Mouse (Mus musculus): ENCODE results near the gene C730034F03Rik. TPM values are rescaled to one million over a fixed set of nuclear protein-coding genes. Genes with fewer than 3 reads are reported as not detected.

Gene C730034F03Rik
- polyA plus RNA-seq, 1 experiment, result 2.5 TPM

DNA sequence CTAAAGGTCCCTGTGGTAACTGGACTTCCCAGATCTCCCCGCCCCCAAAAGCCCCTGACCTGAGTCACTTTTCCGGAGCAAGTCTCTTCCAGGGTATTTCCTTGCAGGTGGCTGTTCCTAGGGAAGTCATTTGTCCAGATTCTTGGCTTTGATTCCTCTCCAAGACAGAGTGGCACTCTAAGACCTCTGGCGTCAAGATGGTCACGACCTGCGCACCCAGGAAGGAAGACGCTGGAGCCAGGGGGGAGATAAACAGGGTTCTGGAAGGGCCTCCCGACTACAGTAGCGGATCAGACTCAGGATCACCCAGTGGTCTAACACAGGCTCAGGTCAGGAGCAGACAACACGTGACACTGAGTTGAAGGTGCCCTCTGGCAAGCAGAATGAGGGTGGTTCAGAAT lies 47.7 kb downstream of the C730034F03Rik start, which contains the start of gene Arsa:
Gene Arsa, minus strand, starts transcription at position 335 of the 401 bp plus-strand sequence.
- DNase-seq (ENCODE audit: low read depth), result no peak
- TF ChIP-seq POLR2A (IDR thresholded peaks at IDR 0.05; ENCODE audit: borderline replicate concordance, extremely low read depth, insufficient read depth, insufficient read length, poor library complexity, severe bottlenecking), result no peak
- TF ChIP-seq CTCF (IDR thresholded peaks at IDR 0.05; ENCODE audit: borderline replicate concordance, extremely low read depth, insufficient read depth, insufficient read length), result no peak

GRCm38 (mm10) chr15:89477806-89478205 lies 48.4 kb downstream of the C730034F03Rik start:
- no peak for TF ChIP-seq POLR2A (IDR thresholded peaks at IDR 0.05; ENCODE audit: borderline replicate concordance, extremely low read depth, insufficient read depth, insufficient read length, poor library complexity, severe bottlenecking)
- no peak for TF ChIP-seq CTCF (IDR thresholded peaks at IDR 0.05; ENCODE audit: borderline replicate concordance, extremely low read depth, insufficient read depth, insufficient read length)
- DNase-seq (ENCODE audit: low read depth), result no peak

GRCm38 (mm10) chr15:89478622-89479021 lies 49.2 kb downstream of the C730034F03Rik start:
- DNase-seq (ENCODE audit: low read depth), result no peak
- TF ChIP-seq CTCF (IDR thresholded peaks at IDR 0.05; ENCODE audit: borderline replicate concordance, extremely low read depth, insufficient read depth, insufficient read length), result no peak
- TF ChIP-seq POLR2A (IDR thresholded peaks at IDR 0.05; ENCODE audit: borderline replicate concordance, extremely low read depth, insufficient read depth, insufficient read length, poor library complexity, severe bottlenecking), result no peak

Other genes with a start within 250 kb of the C730034F03Rik start
- 194 and 213 TPM in 2 replicates for gene Plxnb2, start 248.8 kb upstream of the C730034F03Rik start, polyA plus RNA-seq (2012; rRNA removed)
- gene Dennd6b, start 233.1 kb upstream of the C730034F03Rik start, polyA plus RNA-seq (2012; rRNA removed), result 134 and 196 TPM in 2 replicates
- 129 and 168 TPM in 2 replicates for gene Ppp6r2, start 218.0 kb upstream of the C730034F03Rik start, polyA plus RNA-seq (2012; rRNA removed)
- gene Sbf1, start 114.3 kb upstream of the C730034F03Rik start, polyA plus RNA-seq (2012; rRNA removed), result 186 and 229 TPM in 2 replicates
- 0.11 TPM in 1 of 2 replicates, not detected in the other for gene Adm2, start 106.9 kb upstream of the C730034F03Rik start, polyA plus RNA-seq (2012; rRNA removed)
- gene Miox, start 95.2 kb upstream of the C730034F03Rik start, polyA plus RNA-seq (2012; rRNA removed), result not detected in 2 replicates
- 26.5 and 32.5 TPM in 2 replicates for gene Lmf2, start 73.9 kb upstream of the C730034F03Rik start, polyA plus RNA-seq (2012; rRNA removed)
- gene Ncaph2, start 73.9 kb upstream of the C730034F03Rik start, polyA plus RNA-seq (2012; rRNA removed), result 126 and 172 TPM in 2 replicates
- gene Sco2, start 55.7 kb upstream of the C730034F03Rik start, polyA plus RNA-seq (2012; rRNA removed), result 30.7 and 37.2 TPM in 2 replicates
- 3.8 and 4.6 TPM in 2 replicates for gene Tymp, start 52.5 kb upstream of the C730034F03Rik start, polyA plus RNA-seq (2012; rRNA removed)
- gene Odf3b, start 50.3 kb upstream of the C730034F03Rik start, polyA plus RNA-seq (2012; rRNA removed), result 2.4 and 3.2 TPM in 2 replicates
- 0.01 TPM in 1 of 2 replicates, not detected in the other for gene Klhdc7b, start 44.7 kb upstream of the C730034F03Rik start, polyA plus RNA-seq (2012; rRNA removed)
- not detected in 2 replicates for gene Syce3, start 19.1 kb upstream of the C730034F03Rik start, polyA plus RNA-seq (2012; rRNA removed)
- gene Cpt1b, start 3.7 kb upstream of the C730034F03Rik start, polyA plus RNA-seq (2012; rRNA removed), result 7.0 and 8.6 TPM in 2 replicates
- 0.34 and 1.3 TPM in 2 replicates for gene Gm44502, start 107 bp downstream of the C730034F03Rik start, polyA plus RNA-seq (2012; rRNA removed)
- 79.4 and 82.4 TPM in 2 replicates for gene Chkb, start 319 bp downstream of the C730034F03Rik start, polyA plus RNA-seq (2012; rRNA removed)
- gene Mapk8ip2, start 24.3 kb downstream of the C730034F03Rik start, polyA plus RNA-seq (2012; rRNA removed), result 87.2 and 99.5 TPM in 2 replicates
- gene Arsa, start 47.8 kb downstream of the C730034F03Rik start, polyA plus RNA-seq (2012; rRNA removed), result 25.3 and 28.6 TPM in 2 replicates
- gene Shank3, start 70.0 kb downstream of the C730034F03Rik start, polyA plus RNA-seq (2012; rRNA removed), result 31.2 and 41.5 TPM in 2 replicates
- 9.4 and 9.7 TPM in 2 replicates for gene Acr, start 138.7 kb downstream of the C730034F03Rik start, polyA plus RNA-seq (2012; rRNA removed)
- 90.4 and 103 TPM in 2 replicates for gene Rabl2, start 162.3 kb downstream of the C730034F03Rik start, polyA plus RNA-seq (2012; rRNA removed)

All from brain, embryonic 14.5 days (tissue).